Mouse (Mus musculus) heart, postnatal 0 days (tissue): Measurements from ENCODE around the gene Padi3. TPM values are rescaled to one million over a fixed set of nuclear protein-coding genes. Genes with fewer than 3 reads are reported as not detected.

Source experiments
- ATAC-seq: fragments of 200-750 bp; cut with Nextera tagmentation; 2 replicates; pipeline ENCODE4 v1.8.0; 2017; ENCODE audit warnings: low read depth, moderate number of reproducible peaks, moderate library complexity; ENCODE audit not compliant: insufficient read depth
- DNase-seq: peaks from one replicate; pipeline ENCODE4 v3.0.0-alpha.2; 2016; ENCODE audit warnings: low spot score
- H3K27ac ChIP-seq: fragments of 300-500 bp; sonication (generic); 2 replicates; pipeline ENCODE4 v1.5.1; 2014; ENCODE audit warnings: low read depth, mild to moderate bottlenecking
- H3K27me3 ChIP-seq: fragments of 300-500 bp; sonication (generic); 2 replicates; pipeline ENCODE4 v1.6.1; 2014; ENCODE audit warnings: low read length, mixed read lengths; ENCODE audit not compliant: control insufficient read depth, insufficient read depth
- H3K36me3 ChIP-seq: fragments of 300-500 bp; sonication (generic); replicated peaks from 2 replicates; pipeline ENCODE4 v1.6.1; 2014; ENCODE audit warnings: low read length, mixed read lengths; ENCODE audit not compliant: control insufficient read depth, insufficient read depth
- H3K4me1 ChIP-seq: fragments of 300-500 bp; sonication (generic); 2 replicates; pipeline ENCODE4 v1.6.1; 2014; ENCODE audit warnings: antibody characterized with exemption; ENCODE audit not compliant: control insufficient read depth, insufficient read depth
- H3K4me2 ChIP-seq: fragments of 300-500 bp; sonication (generic); 2 replicates; pipeline ENCODE4 v1.6.1; 2014; ENCODE audit warnings: low read depth, mild to moderate bottlenecking, low read length, moderate library complexity
- H3K4me3 ChIP-seq: fragments of 300-500 bp; sonication (generic); 2 replicates; pipeline ENCODE4 v1.5.1; 2014; ENCODE audit warnings: low read depth, low read length
- H3K9ac ChIP-seq: fragments of 300-500 bp; sonication (generic); replicated peaks from 2 replicates; pipeline ENCODE4 v1.6.1; 2014; ENCODE audit warnings: low read depth, low read length, mixed read lengths
- H3K9me3 ChIP-seq: fragments of 300-500 bp; sonication (generic); replicated peaks from 2 replicates; pipeline ENCODE4 v1.6.1; 2016; ENCODE audit warnings: low read length; ENCODE audit not compliant: control insufficient read depth
- CTCF ChIP-seq: IDR thresholded peaks from 2 replicates; pipeline ENCODE4 v1.5.1; 2016; ENCODE audit warnings: antibody characterized with exemption, control low read depth, low read depth
- EP300 ChIP-seq: IDR thresholded peaks from 2 replicates; pipeline ENCODE4 v1.6.1; 2016; ENCODE audit warnings: antibody characterized with exemption, low read depth
- WGBS: fragments of 180-500 bp; shearing (Covaris S2); extraction: QIAGEN DNeasy Blood & Tissue Kit; methylation state at CpG from one replicate; pipeline ENCODE4 v1.1.7; 2014; 5-methylcytosine and 5-hydroxymethylcytosine counted together
- polyA plus RNA-seq: library from polyadenylated mRNA; unstranded; fragments of >200 nt; fragmentation: Nextera tagmentation; extraction: Ambion mirVana; gene quantifications from 2 replicates; pipeline ENCODE4 v1.2.1, GENCODE M21; 2015
- total RNA-seq: library from RNA; depleted of rRNA; stranded (reverse); fragments of >200 nt; gene quantifications from 2 replicates; pipeline ENCODE4 v1.2.3, GENCODE M21; 2014; ENCODE audit warnings: low replicate concordance

The Padi3 gene
- total and polyA plus RNA-seq, 2 experiments from 2014 or later = 0.04 to 0.11 TPM

- ATAC-seq = no peak
- H3K27me3 ChIP-seq = no peaks in the 10 kb centered on the region
Observed at GRCm38 (mm10) chr4:140854455-140854864, 44.0 kb upstream of the Padi3 start.

GRCm38 (mm10) chr4:140853626-140854025 lies 43.2 kb upstream of the Padi3 start:
- ATAC-seq (no peak), DNase-seq (no peak)
- H3K9ac ChIP-seq = no peak overlapping the region
- H3K27ac ChIP-seq = no peak overlapping the region
- no peak overlapping the region for H3K4me2 ChIP-seq
- H3K4me1 ChIP-seq = 0 out of 2 replicates have a peak, but pooled peaks cover 8% of the 10 kb centered on the region
- WGBS = 44% methylated on average over 8 of the region's 8 CpGs
- no peaks in the 10 kb centered on the region for H3K9me3 ChIP-seq
- TF ChIP-seq CTCF (no peak), EP300 (no peak)
- H3K27me3 ChIP-seq = no peaks in the 10 kb centered on the region
- no peak overlapping the region for H3K4me3 ChIP-seq
- H3K36me3 ChIP-seq = no peaks in the 10 kb centered on the region

More at GRCm38 (mm10) chr4:140854455-140854864, 44.0 kb upstream of the Padi3 start:
- no peak overlapping the region for H3K27ac ChIP-seq
- H3K4me2 ChIP-seq = no peak overlapping the region
- no peaks in the 10 kb centered on the region for H3K9me3 ChIP-seq
- TF ChIP-seq CTCF = no peak
- TF ChIP-seq EP300 = no peak
- no peak overlapping the region for H3K9ac ChIP-seq
- DNase-seq = no peak
- no peak overlapping the region for H3K4me3 ChIP-seq
- WGBS = 29% methylated on average over 10 of the region's 10 CpGs
- 0 out of 2 replicates have a peak, but pooled peaks cover 8% of the 10 kb centered on the region for H3K4me1 ChIP-seq
- H3K36me3 ChIP-seq = no peaks in the 10 kb centered on the region

GRCm38 (mm10) chr4:140849310-140849709 lies 38.9 kb upstream of the Padi3 start:
- Histone ChIP-seq H3K4me2 (no peak overlapping the region), H3K4me3 (no peak overlapping the region), H3K4me1 (no peaks in the 10 kb centered on the region), H3K27me3 (no peaks in the 10 kb centered on the region), H3K27ac (no peak overlapping the region), H3K9ac (no peak overlapping the region), H3K9me3 (no peaks in the 10 kb centered on the region), H3K36me3 (no peaks in the 10 kb centered on the region)
- TF ChIP-seq EP300 (no peak), CTCF (no peak)
- ATAC-seq = no peak
- WGBS = 83% methylated on average over 11 of the region's 11 CpGs
- no peak for DNase-seq

GRCm38 (mm10) chr4:140845666-140846065 lies 35.2 kb upstream of the Padi3 start, which contains the start of gene Padi1:
TSS of gene Padi1 (minus strand) at chr4:140845778.
- DNase-seq (peak; percentile 22), ATAC-seq (no peak)
- TF ChIP-seq EP300 (no peak), CTCF (no peak)
- Histone ChIP-seq H3K27me3 (no peaks in the 10 kb centered on the region), H3K4me2 (no peak within 1 kb of the TSS), H3K9me3 (no peaks in the 10 kb centered on the region), H3K4me1 (no peaks in the 10 kb centered on the region), H3K4me3 (no peak within 1 kb of the TSS), H3K36me3 (no peaks in the 10 kb centered on the region), H3K9ac (no peak within 1 kb of the TSS), H3K27ac (no peak within 1 kb of the TSS)
- WGBS = 79% methylated on average over 6 of the region's 6 CpGs

- no peaks in the 10 kb centered on the region for H3K4me1 ChIP-seq
- WGBS = 53% methylated on average over 4 of the region's 4 CpGs
- no peaks in the 10 kb centered on the region for H3K36me3 ChIP-seq
- H3K27ac ChIP-seq = no peak overlapping the region
- H3K4me3 ChIP-seq = no peak overlapping the region
- no peak overlapping the region for H3K4me2 ChIP-seq
- H3K27me3 ChIP-seq = no peaks in the 10 kb centered on the region
- no peak overlapping the region for H3K9ac ChIP-seq
- ATAC-seq (no peak), DNase-seq (no peak)
- TF ChIP-seq EP300 (no peak), CTCF (no peak)
- no peaks in the 10 kb centered on the region for H3K9me3 ChIP-seq
Observed at GRCm38 (mm10) chr4:140844991-140845390, 34.5 kb upstream of the Padi3 start.

- TF ChIP-seq EP300 (no peak), CTCF (no peak)
- H3K36me3 ChIP-seq = no peaks in the 10 kb centered on the region
- 65% methylated on average over 15 of the region's 15 CpGs for WGBS
- no peak for ATAC-seq
- no peak overlapping the region for H3K4me3 ChIP-seq
- H3K9me3 ChIP-seq = no peaks in the 10 kb centered on the region
- DNase-seq = no peak
- no peak overlapping the region for H3K27ac ChIP-seq
- H3K27me3 ChIP-seq = no peaks in the 10 kb centered on the region
- no peak overlapping the region for H3K4me2 ChIP-seq
- no peaks in the 10 kb centered on the region for H3K4me1 ChIP-seq
- H3K9ac ChIP-seq = no peak overlapping the region
Observed at GRCm38 (mm10) chr4:140843670-140844280, 33.3 kb upstream of the Padi3 start.
